ENCODE assay signal across 8 mouse cellular contexts in genomic region chr17:83872806-83873348, GRCm38 (mm10). TPM values are rescaled to one million over a fixed set of nuclear protein-coding genes. Genes with fewer than 3 reads are reported as not detected.
DNase-seq lines count a peak whose midpoint lies in the region; ATAC-seq and TF ChIP-seq lines count a peak whose summit lies in the region.

No protein-coding gene starts in this region.

- TF ChIP-seq CTCF in cortical plate, adult 2 months (IDR thresholded peaks at IDR 0.05; ENCODE audit: extremely low read depth, insufficient read depth, low read length) = peak; percentile 93
- TF ChIP-seq CTCF in left cerebral cortex, adult 2 months (IDR thresholded peaks at IDR 0.05) = peak; percentile 95

- ATAC-seq in activated CD4-positive, CD25-positive, alpha-beta regulatory T cell, adult 4 months = peak; percentile 84

- no peaks in the 10 kb centered on the region for H3K4me1 ChIP-seq in cortical plate, adult 2 months (ENCODE audit: control insufficient read depth, insufficient read depth, low read length)

- intact Hi-C loops in left cerebral cortex, adult 2 months (cut with DNase I) = loop anchor here (1.0 to 2.0 kb wide), 2 partner anchors 318 to 512 kb away; no protein-coding TSS in a partner anchor

- H3K27ac ChIP-seq in cortical plate, adult 2 months (ENCODE audit: insufficient read depth, low read length) = no peak overlapping the region
- H3K27ac ChIP-seq in left cerebral cortex, adult 2 months = 0 out of 2 replicates have a peak overlapping the region, but pooled peaks have one; percentile 38

- H3K4me3 ChIP-seq in cortical plate, adult 2 months (ENCODE audit: insufficient read depth, low read length) = no peak overlapping the region
- no peak overlapping the region for H3K4me3 ChIP-seq in left cerebral cortex, adult 2 months

- peak; percentile 87 for DNase-seq in gastrocnemius, postnatal 10 days
- peak; percentile 95 for DNase-seq in hindlimb bud, embryonic 11.5 days (ENCODE audit: extremely low spot score, low read depth, low spot score)
- DNase-seq in left cerebral cortex, adult 2 months (ENCODE audit: extremely low spot score in 1 of 2, low spot score in 2 of 2) = peak; percentile 80 to 88
- DNase-seq in mesoderm, embryonic 11.5 days (ENCODE audit: low read depth, low spot score) = peak; percentile 95
- peak; percentile 82 for DNase-seq in right cerebral cortex, postnatal 25 days
- peak; percentile 75 to 87 for DNase-seq in urinary bladder, postnatal 36 days (ENCODE audit: low spot score in 2 of 2)

- no peak for TF ChIP-seq POLR2A in cortical plate, adult 2 months (IDR thresholded peaks at IDR 0.05; ENCODE audit: extremely low read depth, insufficient read depth, low read length)

RNA-seq across cellular contexts. Expression of gene Haao, which starts 25.1 kb away (rescaled TPM):
- polyA plus RNA-seq in activated CD4-positive, CD25-positive, alpha-beta regulatory T cell, adult 4 months (2017; shearing (Covaris generic)) = 1 to 10 TPM; 1.3 to 3.2 TPM
- polyA plus RNA-seq in cortical plate, adult 2 months (2012; rRNA removed) = 0.28 and 0.88 TPM in 2 replicates
- total RNA-seq in gastrocnemius, postnatal 10 days (2021) = under 1 TPM in 1 of 2 experiments, not detected in 1; 0.16 TPM
- not detected for total RNA-seq in left cerebral cortex, adult 2 months (2021)
